Mouse (Mus musculus): Measurements from ENCODE around the gene Fbll1.

Fbll1 gene

GRCm38 (mm10) chr11:35784002-35784401 lies 14.7 kb downstream of the Fbll1 start:
- DNase-seq (ENCODE audit: low spot score in 2 of 2), result no peak

GRCm38 (mm10) chr11:35783038-35783437 lies 15.6 kb downstream of the Fbll1 start:
- DNase-seq (ENCODE audit: low spot score in 2 of 2), result no peak

- no peak for DNase-seq (ENCODE audit: low spot score in 2 of 2)
Observed at GRCm38 (mm10) chr11:35782444-35782843, 16.2 kb downstream of the Fbll1 start.

- no peak for DNase-seq (ENCODE audit: low spot score in 2 of 2)
Observed at GRCm38 (mm10) chr11:35780336-35780735, 18.3 kb downstream of the Fbll1 start.

- no peak for DNase-seq (ENCODE audit: low spot score in 2 of 2)
Observed at GRCm38 (mm10) chr11:35776452-35776851, 22.2 kb downstream of the Fbll1 start.

GRCm38 (mm10) chr11:35775606-35776005 lies 23.1 kb downstream of the Fbll1 start:
- DNase-seq (ENCODE audit: low spot score in 2 of 2), result no peak

- DNase-seq (ENCODE audit: low spot score in 2 of 2), result no peak
Observed at GRCm38 (mm10) chr11:35770741-35771504, 27.8 kb downstream of the Fbll1 start.

- DNase-seq (ENCODE audit: low spot score in 2 of 2), result no peak
Observed at GRCm38 (mm10) chr11:35769746-35770437, 28.8 kb downstream of the Fbll1 start.

GRCm38 (mm10) chr11:35769188-35769745 lies 29.4 kb downstream of the Fbll1 start, which contains the start of gene Pank3:
Gene Pank3 (plus strand): TSS chr11:35769484.
- peak; percentile 82 to 86 for DNase-seq (ENCODE audit: low spot score in 2 of 2)

GRCm38 (mm10) chr11:35766845-35767244 lies 31.8 kb downstream of the Fbll1 start:
- DNase-seq (ENCODE audit: low spot score in 2 of 2), result no peak

GRCm38 (mm10) chr11:35760627-35761003 lies 38.1 kb downstream of the Fbll1 start:
- no peak for DNase-seq (ENCODE audit: low spot score in 2 of 2)

- DNase-seq (ENCODE audit: low spot score in 2 of 2), result no peak
Observed at GRCm38 (mm10) chr11:35760001-35760626, 38.6 kb downstream of the Fbll1 start.

- no peak for DNase-seq (ENCODE audit: low spot score in 2 of 2)
Observed at GRCm38 (mm10) chr11:35756411-35757303, 42.0 kb downstream of the Fbll1 start.

GRCm38 (mm10) chr11:35755546-35755945 lies 43.1 kb downstream of the Fbll1 start:
- no peak for DNase-seq (ENCODE audit: low spot score in 2 of 2)

- no peak for DNase-seq (ENCODE audit: low spot score in 2 of 2)
Observed at GRCm38 (mm10) chr11:35754906-35755418, 43.7 kb downstream of the Fbll1 start.

GRCm38 (mm10) chr11:35750578-35750977 lies 48.1 kb downstream of the Fbll1 start:
- DNase-seq (ENCODE audit: low spot score in 2 of 2), result no peak
